Mouse (Mus musculus) brown adipose tissue, adult 24 weeks (tissue): Measurements from ENCODE around the gene Ticrr. TPM values are rescaled to one million over a fixed set of nuclear protein-coding genes. Genes with fewer than 3 reads are reported as not detected.

Experiments
- H3K27ac ChIP-seq: fragments of 200-500 bp; replicated peaks from 2 replicates; pipeline ENCODE4 v1.5.1; 2012; ENCODE audit warnings: low read depth, mild to moderate bottlenecking, low read length
- H3K4me1 ChIP-seq: fragments of 200-500 bp; 2 replicates; pipeline ENCODE4 v1.6.1; 2012; ENCODE audit warnings: low read length, mixed read lengths; ENCODE audit not compliant: control insufficient read depth, insufficient read depth, insufficient read length
- H3K4me3 ChIP-seq: fragments of 200-500 bp; 2 replicates; pipeline ENCODE4 v1.5.1; 2012; ENCODE audit warnings: low read depth, mild to moderate bottlenecking, low read length, moderate library complexity; ENCODE audit not compliant: insufficient read depth
- polyA plus RNA-seq: library from polyadenylated mRNA; stranded (reverse); fragments of >200 nt; gene quantifications from 2 replicates; pipeline ENCODE4 v1.2.4, GENCODE M21; 2012; ENCODE audit not compliant: missing spikeins, insufficient read depth, insufficient read length

The Ticrr gene
- polyA plus RNA-seq, result not detected in 2 replicates

GRCm38 (mm10) chr7:79659578-79660290 lies at the start of gene Ticrr:
Gene Ticrr (plus strand): TSS chr7:79660196.
- H3K4me3 ChIP-seq, result peak within 1 kb of the TSS; percentile 64
- H3K27ac ChIP-seq, result no peak within 1 kb of the TSS
- H3K4me1 ChIP-seq, result no peaks in the 10 kb centered on the region

- Histone ChIP-seq H3K27ac (no peak overlapping the region), H3K4me3 (no peak overlapping the region), H3K4me1 (no peaks in the 10 kb centered on the region)
Measured at GRCm38 (mm10) chr7:79611901-79612300, 48.1 kb upstream of the Ticrr start.

GRCm38 (mm10) chr7:79612783-79613182 lies 47.2 kb upstream of the Ticrr start:
- H3K4me1 ChIP-seq, result no peaks in the 10 kb centered on the region; the same call in 1 of the 2 replicates
- no peak overlapping the region for H3K4me3 ChIP-seq
- H3K27ac ChIP-seq, result no peak overlapping the region

- no peak overlapping the region for H3K27ac ChIP-seq
- no peak overlapping the region for H3K4me3 ChIP-seq
- no peaks in the 10 kb centered on the region; the same call in 1 of the 2 replicates for H3K4me1 ChIP-seq
Measured at GRCm38 (mm10) chr7:79613314-79613713, 46.7 kb upstream of the Ticrr start.

- H3K27ac ChIP-seq, result no peak overlapping the region
- no peak overlapping the region for H3K4me3 ChIP-seq
- no peaks in the 10 kb centered on the region; the same call in 1 of the 2 replicates for H3K4me1 ChIP-seq
Measured at GRCm38 (mm10) chr7:79615008-79615407, 45.0 kb upstream of the Ticrr start.

- H3K27ac ChIP-seq, result no peak overlapping the region
- H3K4me1 ChIP-seq, result no peaks in the 10 kb centered on the region; the same call in 1 of the 2 replicates
- H3K4me3 ChIP-seq, result no peak overlapping the region
Measured at GRCm38 (mm10) chr7:79615941-79616340, 44.1 kb upstream of the Ticrr start.

- H3K27ac ChIP-seq, result no peak within 1 kb of the TSS
- no peak within 1 kb of the TSS for H3K4me3 ChIP-seq
- no peaks in the 10 kb centered on the region; the same call in 1 of the 2 replicates for H3K4me1 ChIP-seq
Measured at GRCm38 (mm10) chr7:79617418-79617817, 42.6 kb upstream of the Ticrr start, which contains the start of gene Rhcg. Gene Rhcg (minus strand): TSS chr7:79617657.

GRCm38 (mm10) chr7:79619493-79619892 lies 40.5 kb upstream of the Ticrr start:
- Histone ChIP-seq H3K4me1 (no peaks in the 10 kb centered on the region; the same call in 1 of the 2 replicates), H3K4me3 (no peak overlapping the region), H3K27ac (no peak overlapping the region)

GRCm38 (mm10) chr7:79623086-79623485 lies 36.9 kb upstream of the Ticrr start:
- Histone ChIP-seq H3K27ac (no peak overlapping the region), H3K4me1 (no peaks in the 10 kb centered on the region), H3K4me3 (no peak overlapping the region)

GRCm38 (mm10) chr7:79626170-79626569 lies 33.8 kb upstream of the Ticrr start:
- Histone ChIP-seq H3K4me1 (no peaks in the 10 kb centered on the region), H3K27ac (no peak overlapping the region), H3K4me3 (no peak overlapping the region)

- Histone ChIP-seq H3K4me3 (no peak overlapping the region), H3K27ac (no peak overlapping the region), H3K4me1 (no peaks in the 10 kb centered on the region)
Measured at GRCm38 (mm10) chr7:79628271-79628913, 31.6 kb upstream of the Ticrr start.

- no peak overlapping the region for H3K27ac ChIP-seq
- H3K4me3 ChIP-seq, result no peak overlapping the region
- no peaks in the 10 kb centered on the region for H3K4me1 ChIP-seq
Measured at GRCm38 (mm10) chr7:79631773-79632348, 28.1 kb upstream of the Ticrr start.

- no peak overlapping the region for H3K4me3 ChIP-seq
- H3K27ac ChIP-seq, result no peak overlapping the region
- no peaks in the 10 kb centered on the region for H3K4me1 ChIP-seq
Measured at GRCm38 (mm10) chr7:79647233-79647632, 12.8 kb upstream of the Ticrr start.

- no peak overlapping the region for H3K4me3 ChIP-seq
- H3K4me1 ChIP-seq, result no peaks in the 10 kb centered on the region
- H3K27ac ChIP-seq, result no peak overlapping the region
Measured at GRCm38 (mm10) chr7:79649005-79649404, 11.0 kb upstream of the Ticrr start.

GRCm38 (mm10) chr7:79654185-79654584 lies 5.8 kb upstream of the Ticrr start:
- no peaks in the 10 kb centered on the region for H3K4me1 ChIP-seq

More at GRCm38 (mm10) chr7:79654185-79654584, 5.8 kb upstream of the Ticrr start:
- no peak overlapping the region for H3K4me3 ChIP-seq
- no peak overlapping the region for H3K27ac ChIP-seq
